Mouse (Mus musculus): ENCODE data around the gene Ecpas. TPM values are rescaled to one million over a fixed set of nuclear protein-coding genes. Genes with fewer than 3 reads are reported as not detected.
A peak's percentile ranks its signal among the peaks of the same experiment; 100 is the strongest.

Gene Ecpas
- polyA plus RNA-seq, 1 experiment from 2014 or later, result 26.7 TPM

DNA sequence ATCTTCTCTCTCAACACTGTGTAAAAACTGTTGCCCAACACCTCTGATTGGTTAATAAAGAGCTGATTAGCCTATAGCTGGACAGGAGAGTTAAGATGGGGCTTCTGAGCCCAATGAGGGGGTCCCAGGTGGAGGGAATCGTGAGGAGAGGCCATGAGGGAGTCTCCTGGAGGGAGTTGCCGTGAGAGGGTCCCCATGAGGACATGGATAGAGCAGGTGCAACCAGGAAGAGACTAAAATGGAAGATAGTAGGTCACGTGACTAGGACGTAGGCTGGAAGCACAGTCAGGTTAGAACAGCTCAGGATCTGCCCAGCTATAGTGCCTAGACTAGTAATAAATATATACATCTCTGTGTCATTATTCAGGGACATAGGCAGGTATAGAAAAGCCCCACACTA is 21.8 kb upstream of the Ecpas start:
- Histone ChIP-seq H3K36me3 (no peaks in the 10 kb centered on the region), H3K4me2 (no peak overlapping the region), H3K9ac (no peak overlapping the region), H3K4me1 (peaks cover 7% of the 10 kb centered on the region), H3K27me3 (no peaks in the 10 kb centered on the region), H3K27ac (no peak overlapping the region), H3K9me3 (no peaks in the 10 kb centered on the region), H3K4me3 (no peak overlapping the region)
- no peak for ATAC-seq (ENCODE audit: borderline replicate concordance, extremely low read depth, low FRiP score, low TSS enrichment)
- 82% methylated on average over 4 of the region's 4 CpGs for WGBS

DNA sequence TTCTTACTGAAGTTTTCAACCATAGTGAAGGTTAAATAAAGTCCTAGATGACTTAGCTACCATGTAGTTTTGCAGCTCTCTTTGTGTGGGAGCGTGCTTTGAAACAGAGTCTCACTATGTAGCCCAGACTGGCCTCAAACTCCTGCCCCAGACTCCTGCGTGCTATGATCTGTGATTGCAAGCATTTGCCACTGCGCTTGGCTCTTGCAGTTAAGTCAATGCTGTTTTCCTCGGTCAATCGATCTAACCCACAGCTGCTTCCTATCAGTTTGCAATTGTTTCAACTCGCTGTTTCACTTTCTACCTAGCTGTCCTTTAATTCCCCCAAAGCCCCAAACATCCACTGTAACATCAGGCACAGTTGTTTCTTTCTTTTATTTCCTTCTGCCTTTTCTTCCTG is 20.0 kb upstream of the Ecpas start:
- H3K27ac ChIP-seq, result no peak overlapping the region
- no peaks in the 10 kb centered on the region for H3K9me3 ChIP-seq
- no peaks in the 10 kb centered on the region for H3K27me3 ChIP-seq
- WGBS, result 77% methylated on average over 6 of the region's 6 CpGs
- no peak for ATAC-seq (ENCODE audit: borderline replicate concordance, extremely low read depth, low FRiP score, low TSS enrichment)
- H3K4me2 ChIP-seq, result no peak overlapping the region
- no peak overlapping the region for H3K9ac ChIP-seq
- no peak overlapping the region for H3K4me3 ChIP-seq
- H3K36me3 ChIP-seq, result no peaks in the 10 kb centered on the region
- peaks cover 7% of the 10 kb centered on the region for H3K4me1 ChIP-seq

DNA sequence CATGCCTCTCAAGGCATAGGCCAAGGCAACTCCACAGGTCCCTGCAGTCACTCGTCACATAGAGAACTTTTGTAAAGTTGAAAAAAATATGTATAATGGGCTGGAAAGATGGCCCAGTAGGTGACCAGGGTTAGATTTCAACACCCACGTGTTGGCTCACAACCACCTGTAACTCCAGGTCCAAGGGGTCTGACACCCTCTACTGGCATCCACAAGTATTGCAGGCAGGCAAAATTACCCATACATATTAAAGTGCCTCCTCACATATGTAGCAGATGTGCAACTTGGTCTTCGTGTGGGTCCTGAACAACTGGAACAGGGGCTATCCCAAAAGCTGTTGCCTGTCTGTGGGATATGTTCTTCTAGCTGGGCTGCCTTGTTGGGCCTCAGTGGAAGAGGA is 15.1 kb upstream of the Ecpas start:
- Histone ChIP-seq H3K4me1 (no peaks in the 10 kb centered on the region), H3K36me3 (no peaks in the 10 kb centered on the region), H3K27ac (no peak overlapping the region), H3K27me3 (no peaks in the 10 kb centered on the region), H3K9ac (no peak overlapping the region), H3K4me3 (no peak overlapping the region), H3K9me3 (no peaks in the 10 kb centered on the region), H3K4me2 (no peak overlapping the region)
- 64% methylated on average over 3 of the region's 3 CpGs for WGBS
- no peak for ATAC-seq (ENCODE audit: borderline replicate concordance, extremely low read depth, low FRiP score, low TSS enrichment)

DNA sequence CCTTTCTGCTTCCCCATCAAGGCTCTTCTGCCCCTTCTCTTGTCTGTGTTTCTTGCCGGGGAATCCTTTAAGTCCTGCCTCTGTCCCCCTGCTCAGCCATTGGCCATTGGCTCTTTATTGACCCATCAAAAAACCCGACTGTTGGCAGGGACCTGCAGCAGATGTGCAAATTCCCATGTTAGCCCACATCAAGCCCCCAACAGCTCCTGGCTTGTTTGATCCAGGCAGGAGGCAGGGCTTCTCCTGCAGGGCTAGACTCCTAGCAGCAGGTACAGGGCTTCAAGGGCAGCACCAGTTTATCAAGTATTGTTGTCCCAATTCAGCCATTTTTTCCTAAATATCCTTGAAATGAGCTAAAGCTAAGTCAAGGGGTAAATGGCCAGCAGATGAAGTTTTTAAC is 13.6 kb upstream of the Ecpas start:
- ATAC-seq (ENCODE audit: borderline replicate concordance, extremely low read depth, low FRiP score, low TSS enrichment), result no peak
- no peak overlapping the region for H3K27ac ChIP-seq
- no peaks in the 10 kb centered on the region for H3K4me1 ChIP-seq
- no peaks in the 10 kb centered on the region for H3K9me3 ChIP-seq
- H3K36me3 ChIP-seq, result no peaks in the 10 kb centered on the region
- WGBS, result 24% methylated on average over 2 of the region's 2 CpGs
- H3K9ac ChIP-seq, result no peak overlapping the region
- H3K4me2 ChIP-seq, result no peak overlapping the region
- no peaks in the 10 kb centered on the region for H3K27me3 ChIP-seq
- no peak overlapping the region for H3K4me3 ChIP-seq

DNA sequence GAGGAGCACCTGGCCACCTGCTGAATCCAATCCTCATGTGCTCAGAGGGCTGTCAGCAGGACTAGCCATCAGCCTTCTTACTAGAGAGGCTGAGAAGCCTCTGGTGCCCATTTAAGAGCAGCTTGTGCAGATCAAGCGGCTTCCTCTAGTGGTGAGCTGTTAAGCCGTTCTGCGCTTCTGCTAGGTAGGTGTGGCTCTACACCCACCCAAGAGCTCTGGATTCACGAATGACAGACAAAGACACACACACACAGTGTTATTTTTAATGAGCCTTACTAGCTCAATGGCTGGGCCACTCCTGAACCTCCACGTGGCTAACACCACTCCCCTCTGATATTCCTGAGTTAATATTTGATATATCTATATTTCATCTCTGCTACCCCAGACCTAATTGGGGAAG is 13.1 kb upstream of the Ecpas start:
- no peak overlapping the region for H3K9ac ChIP-seq
- no peaks in the 10 kb centered on the region for H3K9me3 ChIP-seq
- H3K27ac ChIP-seq, result no peak overlapping the region
- no peaks in the 10 kb centered on the region for H3K27me3 ChIP-seq
- H3K36me3 ChIP-seq, result no peaks in the 10 kb centered on the region
- ATAC-seq (ENCODE audit: borderline replicate concordance, extremely low read depth, low FRiP score, low TSS enrichment), result no peak
- no peaks in the 10 kb centered on the region for H3K4me1 ChIP-seq
- no peak overlapping the region for H3K4me3 ChIP-seq
- no peak overlapping the region for H3K4me2 ChIP-seq
- WGBS, result 35% methylated on average over 5 of the region's 5 CpGs

DNA sequence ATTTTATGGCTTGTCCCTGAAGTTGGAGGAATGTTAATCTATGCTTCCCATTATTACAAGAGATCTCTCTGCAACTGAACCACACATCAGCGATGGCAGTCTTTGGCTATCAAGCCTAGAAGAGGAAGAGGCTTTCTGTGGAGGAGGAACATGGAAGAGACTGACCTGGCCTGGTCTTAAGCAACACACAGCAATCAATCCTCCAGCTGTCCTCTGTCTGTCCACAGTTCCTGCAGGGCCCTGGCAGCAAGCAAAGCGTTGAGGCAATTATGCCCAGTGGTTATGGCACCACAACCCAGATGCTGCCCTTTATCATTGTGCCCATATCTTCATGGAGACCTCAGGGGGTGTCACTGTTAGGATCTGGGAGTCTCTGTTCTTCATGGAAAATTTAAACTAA is 11.4 kb upstream of the Ecpas start:
- Histone ChIP-seq H3K9me3 (no peaks in the 10 kb centered on the region), H3K4me3 (no peak overlapping the region), H3K4me2 (no peak overlapping the region), H3K9ac (no peak overlapping the region), H3K36me3 (no peaks in the 10 kb centered on the region), H3K4me1 (no peaks in the 10 kb centered on the region), H3K27me3 (no peaks in the 10 kb centered on the region), H3K27ac (no peak overlapping the region)
- no peak for ATAC-seq (ENCODE audit: borderline replicate concordance, extremely low read depth, low FRiP score, low TSS enrichment)
- 59% methylated on average over 2 of the region's 2 CpGs for WGBS

DNA sequence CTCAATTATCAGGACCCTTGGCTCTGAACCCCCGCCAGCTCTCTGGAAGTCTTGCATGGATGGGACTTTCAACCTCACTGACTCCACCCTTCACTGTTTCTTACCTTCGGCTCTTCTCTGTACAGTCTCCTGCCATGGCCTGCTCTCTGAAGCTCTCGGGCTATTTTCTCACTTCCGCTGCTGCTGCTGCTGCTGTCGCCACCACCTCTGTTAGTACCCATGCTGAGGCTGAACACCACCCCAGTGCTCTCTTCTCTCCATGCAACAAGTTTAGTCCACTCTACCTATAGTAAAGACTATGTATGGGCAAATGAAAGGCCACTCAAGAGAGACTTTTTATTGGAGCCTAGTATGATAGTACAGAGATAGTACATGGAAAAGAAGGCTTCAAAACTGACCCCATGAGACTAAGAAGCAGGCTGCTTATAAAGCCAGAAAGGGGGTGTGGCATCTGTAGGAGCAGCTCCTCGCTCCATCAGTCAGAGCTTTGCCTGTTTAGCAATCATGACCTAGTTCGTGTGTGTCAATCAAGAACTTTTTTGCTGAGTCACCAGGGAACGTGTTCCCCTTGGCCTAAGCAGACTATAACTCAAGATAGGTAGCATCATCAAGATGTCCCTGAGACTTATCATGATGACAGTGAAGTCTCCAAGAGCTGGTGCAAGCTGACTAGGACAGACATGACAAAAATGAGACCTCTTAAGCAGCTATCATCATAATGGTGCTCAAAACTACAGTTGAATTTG is 2.7 kb upstream of the Ecpas start:
- ATAC-seq (ENCODE audit: borderline replicate concordance, extremely low read depth, low FRiP score, low TSS enrichment), result no peak
- Histone ChIP-seq H3K27me3 (no peaks in the 10 kb centered on the region), H3K27ac (no peak overlapping the region), H3K9me3 (no peaks in the 10 kb centered on the region), H3K4me2 (no peak overlapping the region), H3K36me3 (no peaks in the 10 kb centered on the region), H3K9ac (no peak overlapping the region), H3K4me3 (no peak overlapping the region), H3K4me1 (peaks cover 15% of the 10 kb centered on the region)
- 72% methylated on average over 8 of the region's 8 CpGs for WGBS

DNA sequence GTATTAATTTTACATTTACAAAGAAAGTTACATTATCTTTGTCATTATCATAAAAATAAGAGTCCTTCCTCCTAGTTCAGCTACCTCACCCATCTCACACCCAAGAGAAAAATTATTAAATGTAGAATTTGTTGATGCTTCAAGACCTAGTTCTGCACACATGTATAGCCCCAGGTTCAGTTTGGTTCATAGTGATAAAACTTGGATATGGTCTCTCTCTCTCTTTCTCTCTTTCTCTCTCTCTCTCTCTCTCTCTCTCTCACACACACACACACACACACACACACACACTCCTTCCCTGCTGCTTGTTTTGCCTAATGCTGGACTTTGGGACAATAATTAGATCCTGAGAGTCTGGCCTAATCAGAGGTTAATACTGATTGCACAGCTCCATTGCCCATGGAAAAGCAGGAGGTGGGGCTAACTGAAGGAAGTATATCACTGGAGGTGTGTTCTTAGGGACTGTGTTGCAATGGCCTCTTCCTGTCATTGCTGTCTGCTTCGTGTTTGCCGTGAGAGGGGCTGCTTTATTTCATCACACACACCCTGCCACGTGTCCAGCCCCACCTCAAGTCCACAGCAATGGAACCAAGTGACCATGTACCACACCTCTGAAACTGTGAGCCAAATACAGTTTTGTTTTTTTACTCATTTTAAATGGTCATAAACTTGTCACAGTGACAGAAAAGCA is 932 bp upstream of the Ecpas start:
- Histone ChIP-seq H3K4me3 (peak overlapping the region; percentile 92; the same call in 1 of the 2 replicates), H3K27ac (no peak overlapping the region), H3K27me3 (no peaks in the 10 kb centered on the region), H3K4me1 (peaks cover 17% of the 10 kb centered on the region), H3K9me3 (no peaks in the 10 kb centered on the region), H3K4me2 (peak overlapping the region; percentile 82), H3K9ac (no peak overlapping the region), H3K36me3 (no peaks in the 10 kb centered on the region)
- no peak for ATAC-seq (ENCODE audit: borderline replicate concordance, extremely low read depth, low FRiP score, low TSS enrichment)
- WGBS, result 27% methylated on average over 3 of the region's 3 CpGs

DNA sequence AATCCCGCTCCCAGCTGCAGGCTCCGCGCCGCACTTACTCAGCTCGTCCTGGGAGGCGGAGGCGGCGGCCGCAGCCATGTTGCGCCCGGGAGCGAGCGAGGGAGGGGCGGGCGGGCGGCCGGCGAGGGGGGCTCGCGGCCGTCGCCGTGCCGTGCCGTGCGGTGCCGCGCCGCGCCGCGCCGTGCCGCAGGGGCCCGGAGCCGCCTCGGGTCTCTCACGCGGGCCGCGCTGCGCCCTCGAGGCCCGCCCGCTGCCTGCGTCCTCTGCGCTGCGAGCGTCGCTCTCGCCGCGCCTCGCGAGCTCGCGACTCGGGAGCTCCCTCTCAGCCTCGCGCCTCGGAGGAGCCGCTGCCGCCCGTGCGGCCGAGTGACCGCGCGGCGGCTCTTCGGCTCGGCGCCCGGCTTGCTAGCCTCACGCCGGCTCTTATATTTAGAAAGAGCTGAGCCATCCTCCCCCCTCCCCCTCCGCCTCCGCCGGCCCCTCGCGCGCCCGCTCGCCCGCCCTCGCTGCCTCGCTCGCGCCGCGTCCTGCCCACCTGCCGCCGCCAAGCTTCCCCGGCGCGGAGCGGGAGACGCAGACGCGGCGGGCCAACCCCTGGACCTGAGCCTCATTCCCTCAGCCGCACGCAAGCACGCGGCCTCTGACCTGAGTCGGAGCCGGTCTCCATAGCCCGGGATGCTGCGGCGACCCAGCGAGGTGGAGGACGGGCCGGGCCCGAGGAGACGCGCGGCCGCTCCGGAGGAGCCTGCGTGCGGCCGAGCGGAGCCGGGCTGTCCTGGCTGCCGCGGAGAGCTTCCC is 519 bp downstream of the Ecpas start:
- Histone ChIP-seq H3K4me2 (peak overlapping the region; percentile 82), H3K4me3 (peak overlapping the region; percentile 92), H3K27me3 (no peaks in the 10 kb centered on the region), H3K4me1 (peaks cover 17% of the 10 kb centered on the region), H3K9me3 (no peaks in the 10 kb centered on the region), H3K36me3 (no peaks in the 10 kb centered on the region), H3K27ac (peak overlapping the region; percentile 96), H3K9ac (peak overlapping the region; percentile 91)
- under 1% methylated on average over 104 of the region's 126 CpGs for WGBS
- peak; percentile 68 for ATAC-seq (ENCODE audit: borderline replicate concordance, extremely low read depth, low FRiP score, low TSS enrichment)

DNA sequence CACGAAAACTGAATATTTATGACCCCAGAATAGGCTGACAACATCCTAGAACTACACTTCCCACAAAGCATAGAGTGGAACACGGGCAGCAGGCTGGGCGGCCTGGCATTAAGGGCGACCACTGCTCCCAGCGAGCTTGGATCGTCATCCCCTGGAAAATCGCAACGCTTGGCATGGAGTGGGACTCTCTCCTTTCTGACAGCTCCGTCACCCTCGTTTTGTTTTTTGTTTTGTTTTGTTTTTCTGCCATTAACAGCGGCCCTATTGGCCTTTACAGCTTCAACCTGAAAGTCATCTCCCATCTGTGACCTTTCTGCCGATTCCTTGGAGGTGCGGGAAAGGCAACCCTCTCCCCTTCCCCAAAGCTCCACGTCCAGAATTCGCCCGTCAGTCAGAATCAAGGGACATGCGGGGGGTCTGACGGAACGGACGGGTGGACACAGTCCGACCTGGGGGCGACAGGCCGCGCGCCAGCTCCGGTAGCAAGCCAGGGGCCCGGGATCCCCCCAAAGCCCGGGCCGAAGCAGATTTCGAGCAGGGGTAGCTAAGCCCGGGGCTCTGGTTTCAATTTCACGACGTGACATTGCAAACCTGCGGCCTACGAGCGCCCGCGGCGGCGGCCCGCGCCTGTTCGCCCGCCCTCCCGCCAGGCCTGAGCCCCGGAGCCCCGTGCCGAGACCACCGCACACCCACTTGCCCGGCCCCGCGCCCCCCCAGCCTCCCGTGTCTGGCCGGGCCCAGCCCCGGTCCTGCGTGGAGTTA is 1.3 kb downstream of the Ecpas start:
- H3K27ac ChIP-seq, result peak overlapping the region; percentile 96
- H3K27me3 ChIP-seq, result no peaks in the 10 kb centered on the region
- H3K4me1 ChIP-seq, result peaks cover 17% of the 10 kb centered on the region
- peak overlapping the region; percentile 82 for H3K4me2 ChIP-seq
- peak; percentile 69 for ATAC-seq (ENCODE audit: borderline replicate concordance, extremely low read depth, low FRiP score, low TSS enrichment)
- no peaks in the 10 kb centered on the region for H3K36me3 ChIP-seq
- H3K9ac ChIP-seq, result peak overlapping the region; percentile 91
- H3K9me3 ChIP-seq, result no peaks in the 10 kb centered on the region
- under 1% methylated on average over 55 of the region's 56 CpGs for WGBS
- H3K4me3 ChIP-seq, result peak overlapping the region; percentile 92

DNA sequence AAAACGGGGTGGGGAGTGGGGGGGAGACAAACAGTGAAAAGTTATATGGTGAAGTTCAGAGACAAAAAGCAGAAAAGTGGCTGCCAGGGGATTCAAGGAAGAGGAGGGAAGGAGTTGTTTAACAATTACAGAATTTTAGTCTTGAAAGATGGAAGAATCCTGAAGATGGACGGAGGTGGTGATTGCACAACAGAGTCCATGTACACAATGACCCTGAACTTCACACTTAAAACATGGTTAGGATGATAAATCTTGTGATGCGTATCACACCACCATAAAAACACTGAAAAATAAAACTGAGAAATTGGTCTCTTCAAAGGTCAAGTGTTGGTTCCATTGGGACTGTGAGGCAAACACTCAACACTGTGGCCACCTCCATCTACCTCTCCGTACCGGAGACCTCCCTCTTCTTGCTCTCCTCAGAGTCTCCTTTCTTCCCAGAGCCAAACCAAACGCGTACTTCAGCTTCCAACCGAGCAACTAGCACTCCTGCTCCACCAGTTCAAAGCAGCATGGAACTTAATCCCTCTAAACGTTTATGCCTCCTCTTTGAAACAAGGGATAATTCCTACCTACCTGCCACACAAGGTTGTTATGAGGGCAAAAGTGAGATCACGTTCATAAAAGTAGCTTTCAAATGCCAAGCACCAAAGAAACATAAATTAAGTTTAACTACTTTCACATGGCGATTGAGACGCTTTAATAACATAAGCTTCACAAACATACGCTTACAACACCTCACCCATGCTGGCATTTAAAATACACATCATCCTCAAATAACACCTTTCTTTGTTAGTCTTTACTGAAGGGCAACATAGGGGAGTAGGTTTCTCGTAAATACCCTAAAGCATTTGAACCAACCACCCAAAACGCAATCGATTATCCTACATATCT is 2.1 kb downstream of the Ecpas start:
- no peak for ATAC-seq (ENCODE audit: borderline replicate concordance, extremely low read depth, low FRiP score, low TSS enrichment)
- H3K36me3 ChIP-seq, result no peaks in the 10 kb centered on the region
- H3K27ac ChIP-seq, result peak overlapping the region; percentile 96; the same call in 1 of the 2 replicates
- peaks cover 17% of the 10 kb centered on the region for H3K4me1 ChIP-seq
- H3K4me3 ChIP-seq, result peak overlapping the region; percentile 92
- peak overlapping the region; percentile 91 for H3K9ac ChIP-seq
- H3K4me2 ChIP-seq, result peak overlapping the region; percentile 82
- WGBS, result 33% methylated on average over 16 of the region's 16 CpGs
- no peaks in the 10 kb centered on the region for H3K27me3 ChIP-seq
- H3K9me3 ChIP-seq, result no peaks in the 10 kb centered on the region
